Mouse (Mus musculus) layer of hippocampus, postnatal 10 days (tissue): ENCODE data around the gene Speer4d. TPM values are rescaled to one million over a fixed set of nuclear protein-coding genes. Genes with fewer than 3 reads are reported as not detected.
"Not testable (repeated sequence)": the region's sequence is repeated elsewhere in the genome, so short reads cannot be mapped to it uniquely, and the experiment has no call there.

Source experiments
- DNase-seq, 2 experiments: peaks; one replicate each; pipeline ENCODE4 v3.0.0; 2021; ENCODE audit warnings: low spot score in 2 of 2
- total RNA-seq, 2 experiments: library from RNA; stranded (reverse); gene quantifications; 2 replicates each; pipeline ENCODE4 v1.2.3; 2021

The Speer4d gene
- total RNA-seq, 2 experiments from 2014 or later = not detected

DNA sequence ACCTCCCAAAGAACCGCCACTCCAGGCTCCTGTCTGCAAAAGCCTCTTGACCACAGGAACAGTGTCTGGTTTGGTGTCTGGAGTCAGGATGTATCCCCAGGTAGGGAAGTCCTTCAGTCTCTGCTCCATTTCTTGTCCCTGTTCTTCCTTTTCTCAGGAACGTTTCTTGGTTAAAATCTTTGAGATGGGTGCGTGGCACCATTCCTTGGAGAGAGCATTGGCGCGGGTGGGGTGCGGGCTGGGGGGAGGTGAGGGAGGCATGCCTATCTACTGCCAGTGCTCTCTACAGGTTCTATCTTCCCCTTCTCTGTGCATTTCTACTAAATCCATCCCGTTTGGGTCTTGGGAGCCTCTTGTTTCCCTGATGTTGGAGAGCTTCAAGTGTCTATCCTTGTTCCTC, 45.0 kb downstream of the Speer4d start:
- DNase-seq = not testable (repeated sequence)

- not testable (repeated sequence) for DNase-seq
Observed at GRCm38 (mm10) chr5:15670789-15671188, 51.9 kb downstream of the Speer4d start.

Other genes starting within 250 kb of the Speer4d start
- gene Gm21149, start 142.5 kb upstream of the Speer4d start, total RNA-seq = not detected
- not detected for gene Gm21190, start 89.8 kb upstream of the Speer4d start, total RNA-seq
- gene Gm21083, start 41.7 kb upstream of the Speer4d start, total RNA-seq = not detected
- not detected for gene 4930572O03Rik, start 38.0 kb downstream of the Speer4d start, total RNA-seq
- gene Speer4c, start 95.2 kb downstream of the Speer4d start, total RNA-seq = not detected